Mouse (Mus musculus): ENCODE data around the gene Foxc2.

GRCm38 (mm10) chr8:121107668-121108656 is 8.0 kb upstream of the Foxc2 start, which contains the start of gene Mthfsd:
- TF ChIP-seq POLR2A (IDR thresholded peaks at IDR 0.05; ENCODE audit: control insufficient read depth, extremely low read depth, insufficient read depth, low read length, poor library complexity) = peak; percentile 75; the same call in 1 of the 2 replicates
- TF ChIP-seq CTCF (IDR thresholded peaks at IDR 0.05; ENCODE audit: borderline replicate concordance, control insufficient read depth, extremely low read depth, insufficient read depth, low read length, poor library complexity) = no peak
